Mouse (Mus musculus): ENCODE measurements around the gene March5. TPM values are rescaled to one million over a fixed set of nuclear protein-coding genes. Genes with fewer than 3 reads are reported as not detected.

March5 gene
- polyA plus RNA-seq (2015; fragmentation: Nextera tagmentation; extraction: Ambion mirVana) = 124 and 135 TPM in 2 replicates

- peak; percentile 100 for ATAC-seq (replicated peaks)
Measured at GRCm38 (mm10) chr19:37207303-37208175, at the start of gene March5. Gene March5 (plus strand): TSS chr19:37207543.

GRCm38 (mm10) chr19:37172096-37172495 lies 35.2 kb upstream of the March5 start:
- Histone ChIP-seq H3K36me3 (no peaks in the 10 kb centered on the region), H3K27me3 (peaks cover 9% of the 10 kb centered on the region; the same call in 1 of the 2 replicates), H3K27ac (replicated peaks) (no peak overlapping the region), H3K4me2 (replicated peaks) (peak overlapping the region; percentile 98), H3K4me3 (peak overlapping the region; percentile 74), H3K9me3 (no peaks in the 10 kb centered on the region), H3K4me1 (peaks cover 39% of the 10 kb centered on the region), H3K9ac (replicated peaks) (no peak overlapping the region)
- 52% methylated on average over 1 of the region's 1 CpGs for WGBS
- no peak for ATAC-seq (replicated peaks)

More at GRCm38 (mm10) chr19:37207303-37208175, at the start of gene March5:
- Histone ChIP-seq H3K9ac (replicated peaks) (peak within 1 kb of the TSS; percentile 70), H3K27ac (replicated peaks) (peak within 1 kb of the TSS; percentile 74), H3K9me3 (no peaks in the 10 kb centered on the region), H3K4me1 (peaks cover 27% of the 10 kb centered on the region), H3K4me3 (peak within 1 kb of the TSS; percentile 52), H3K36me3 (peaks cover 19% of the 10 kb centered on the region), H3K27me3 (no peaks in the 10 kb centered on the region), H3K4me2 (replicated peaks) (peak within 1 kb of the TSS; percentile 92)
- under 1% methylated on average over 83 of the region's 94 CpGs for WGBS

GRCm38 (mm10) chr19:37172566-37173130 lies 34.7 kb upstream of the March5 start:
- Histone ChIP-seq H3K27me3 (peaks cover 9% of the 10 kb centered on the region; the same call in 1 of the 2 replicates), H3K4me1 (peaks cover 41% of the 10 kb centered on the region), H3K4me2 (replicated peaks) (peak overlapping the region; percentile 98), H3K9ac (replicated peaks) (0 out of 2 replicates have a peak overlapping the region, but pooled peaks have one; percentile 74), H3K27ac (replicated peaks) (no peak overlapping the region), H3K36me3 (no peaks in the 10 kb centered on the region), H3K9me3 (no peaks in the 10 kb centered on the region), H3K4me3 (peak overlapping the region; percentile 74)
- ATAC-seq (replicated peaks) = no peak
- 76% methylated on average over 11 of the region's 11 CpGs for WGBS

- no peak; the same call in 1 of the 2 replicates for ATAC-seq (replicated peaks)
- Histone ChIP-seq H3K9me3 (no peaks in the 10 kb centered on the region), H3K27me3 (peaks cover 9% of the 10 kb centered on the region; the same call in 1 of the 2 replicates), H3K27ac (replicated peaks) (peak overlapping the region; percentile 94), H3K36me3 (no peaks in the 10 kb centered on the region), H3K4me2 (replicated peaks) (peak overlapping the region; percentile 98), H3K4me3 (peak overlapping the region; percentile 74), H3K9ac (replicated peaks) (peak overlapping the region; percentile 74), H3K4me1 (peaks cover 46% of the 10 kb centered on the region)
- 28% methylated on average over 20 of the region's 20 CpGs for WGBS
Measured at GRCm38 (mm10) chr19:37173331-37174115, 33.8 kb upstream of the March5 start.

GRCm38 (mm10) chr19:37174116-37174715 lies 33.1 kb upstream of the March5 start:
- Histone ChIP-seq H3K36me3 (no peaks in the 10 kb centered on the region), H3K4me2 (replicated peaks) (peak overlapping the region; percentile 98), H3K9ac (replicated peaks) (peak overlapping the region; percentile 74), H3K4me3 (peak overlapping the region; percentile 74), H3K4me1 (peaks cover 48% of the 10 kb centered on the region), H3K27ac (replicated peaks) (peak overlapping the region; percentile 94), H3K9me3 (no peaks in the 10 kb centered on the region), H3K27me3 (peaks cover 9% of the 10 kb centered on the region; the same call in 1 of the 2 replicates)
- under 1% methylated on average over 70 of the region's 70 CpGs for WGBS
- ATAC-seq (replicated peaks) = peak; percentile 71

GRCm38 (mm10) chr19:37174716-37175435 lies 32.5 kb upstream of the March5 start:
- H3K4me1 ChIP-seq = peaks cover 48% of the 10 kb centered on the region

GRCm38 (mm10) chr19:37175436-37175805 lies 31.9 kb upstream of the March5 start:
- peaks cover 48% of the 10 kb centered on the region for H3K4me1 ChIP-seq

More at GRCm38 (mm10) chr19:37174716-37175435, 32.5 kb upstream of the March5 start:
- no peaks in the 10 kb centered on the region for H3K9me3 ChIP-seq
- peaks cover 9% of the 10 kb centered on the region; the same call in 1 of the 2 replicates for H3K27me3 ChIP-seq
- under 1% methylated on average over 36 of the region's 36 CpGs for WGBS
- no peaks in the 10 kb centered on the region for H3K36me3 ChIP-seq
- peak; percentile 81 for ATAC-seq (replicated peaks)
- H3K9ac ChIP-seq (replicated peaks) = peak overlapping the region; percentile 74
- H3K4me2 ChIP-seq (replicated peaks) = peak overlapping the region; percentile 98
- peak overlapping the region; percentile 94 for H3K27ac ChIP-seq (replicated peaks)
- H3K4me3 ChIP-seq = peak overlapping the region; percentile 74

GRCm38 (mm10) chr19:37175919-37176318 lies 31.4 kb upstream of the March5 start:
- H3K27ac ChIP-seq (replicated peaks) = peak overlapping the region; percentile 94
- peaks cover 9% of the 10 kb centered on the region; the same call in 1 of the 2 replicates for H3K27me3 ChIP-seq
- H3K4me3 ChIP-seq = peak overlapping the region; percentile 74
- H3K9ac ChIP-seq (replicated peaks) = peak overlapping the region; percentile 74
- H3K4me2 ChIP-seq (replicated peaks) = peak overlapping the region; percentile 98
- no peaks in the 10 kb centered on the region for H3K36me3 ChIP-seq
- ATAC-seq (replicated peaks) = no peak
- WGBS = 7% methylated on average over 6 of the region's 6 CpGs
- H3K4me1 ChIP-seq = peaks cover 48% of the 10 kb centered on the region
- H3K9me3 ChIP-seq = no peaks in the 10 kb centered on the region

More at GRCm38 (mm10) chr19:37175436-37175805, 31.9 kb upstream of the March5 start:
- peak overlapping the region; percentile 94 for H3K27ac ChIP-seq (replicated peaks)
- H3K9me3 ChIP-seq = no peaks in the 10 kb centered on the region
- H3K36me3 ChIP-seq = no peaks in the 10 kb centered on the region
- WGBS = under 1% methylated on average over 12 of the region's 12 CpGs
- H3K27me3 ChIP-seq = peaks cover 9% of the 10 kb centered on the region; the same call in 1 of the 2 replicates
- H3K4me2 ChIP-seq (replicated peaks) = peak overlapping the region; percentile 98
- ATAC-seq (replicated peaks) = no peak
- H3K4me3 ChIP-seq = peak overlapping the region; percentile 74
- H3K9ac ChIP-seq (replicated peaks) = peak overlapping the region; percentile 74

- no peaks in the 10 kb centered on the region for H3K36me3 ChIP-seq
- no peak overlapping the region for H3K27ac ChIP-seq (replicated peaks)
- 0 out of 2 replicates have a peak overlapping the region, but pooled peaks have one; percentile 10 for H3K9ac ChIP-seq (replicated peaks)
- no peak for ATAC-seq (replicated peaks)
- H3K9me3 ChIP-seq = no peaks in the 10 kb centered on the region
- peaks cover 9% of the 10 kb centered on the region; the same call in 1 of the 2 replicates for H3K27me3 ChIP-seq
- H3K4me3 ChIP-seq = peak overlapping the region; percentile 32
- H3K4me1 ChIP-seq = peaks cover 43% of the 10 kb centered on the region
- H3K4me2 ChIP-seq (replicated peaks) = peak overlapping the region; percentile 45
- 33% methylated on average over 4 of the region's 4 CpGs for WGBS
Measured at GRCm38 (mm10) chr19:37176879-37177462, 30.4 kb upstream of the March5 start.
